Mouse (Mus musculus): ENCODE results near the gene Zfp664.

DNA sequence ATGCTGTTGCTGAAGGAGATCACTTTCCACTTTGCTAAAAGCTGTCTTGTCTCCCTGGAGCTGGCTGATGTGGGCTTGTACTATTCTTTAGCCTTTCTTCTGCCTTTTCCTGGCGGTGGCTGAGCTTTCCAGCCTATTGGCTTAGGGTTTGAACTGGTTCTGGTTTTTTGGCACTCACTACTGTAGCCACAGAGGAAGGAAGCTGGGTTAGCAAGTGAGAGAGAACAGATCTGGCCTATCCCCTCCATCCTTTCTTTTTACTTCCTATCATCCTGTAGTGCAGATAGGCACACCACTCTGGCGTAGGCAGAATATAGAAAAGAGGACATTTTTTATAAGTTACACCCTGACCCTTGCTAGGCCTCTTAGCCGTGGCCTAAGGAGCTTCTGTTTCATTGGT lies 10.6 kb downstream of the Zfp664 start:
- no peak for TF ChIP-seq CTCF (IDR thresholded peaks at IDR 0.05; ENCODE audit: low read depth, low read length)
- no peak for TF ChIP-seq POLR2A (IDR thresholded peaks at IDR 0.05; ENCODE audit: borderline replicate concordance, low read depth, low read length)

Measured in bone marrow macrophage, adult 2 months (primary cell).